Mouse (Mus musculus) adrenal gland, postnatal 14 days (tissue): ENCODE measurements around the gene C1qtnf6. TPM values are rescaled to one million over a fixed set of nuclear protein-coding genes. Genes with fewer than 3 reads are reported as not detected.

Source experiments
- DNase-seq: peaks from one replicate; pipeline ENCODE4 v3.0.0; 2021; ENCODE audit warnings: mixed read lengths
- total RNA-seq: library from RNA; stranded (reverse); gene quantifications from 2 replicates; pipeline ENCODE4 v1.2.3, GENCODE M21; 2021

Gene C1qtnf6
- total RNA-seq, 1 experiment from 2014 or later = 53.4 TPM

DNA sequence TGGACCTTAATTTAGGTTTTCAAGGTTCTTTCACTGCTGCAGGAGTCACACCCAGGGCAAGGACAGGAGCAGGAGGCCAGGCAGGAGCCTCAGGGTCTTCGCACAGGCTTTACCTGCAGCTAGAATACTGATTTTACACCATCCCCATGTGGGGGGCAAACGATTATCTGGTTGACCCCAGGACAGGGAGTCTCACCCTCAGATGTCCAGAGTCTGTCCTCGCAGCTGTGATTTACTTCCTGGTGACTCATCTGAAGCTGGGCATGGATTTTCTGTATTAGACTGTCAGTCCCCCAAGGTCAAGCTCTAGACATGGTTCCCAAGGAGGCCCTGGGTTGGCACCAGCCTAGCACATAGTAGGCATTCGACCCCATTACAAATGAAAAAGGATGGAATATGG, 14.8 kb upstream of the C1qtnf6 start:
- DNase-seq = peak; percentile 34

DNA sequence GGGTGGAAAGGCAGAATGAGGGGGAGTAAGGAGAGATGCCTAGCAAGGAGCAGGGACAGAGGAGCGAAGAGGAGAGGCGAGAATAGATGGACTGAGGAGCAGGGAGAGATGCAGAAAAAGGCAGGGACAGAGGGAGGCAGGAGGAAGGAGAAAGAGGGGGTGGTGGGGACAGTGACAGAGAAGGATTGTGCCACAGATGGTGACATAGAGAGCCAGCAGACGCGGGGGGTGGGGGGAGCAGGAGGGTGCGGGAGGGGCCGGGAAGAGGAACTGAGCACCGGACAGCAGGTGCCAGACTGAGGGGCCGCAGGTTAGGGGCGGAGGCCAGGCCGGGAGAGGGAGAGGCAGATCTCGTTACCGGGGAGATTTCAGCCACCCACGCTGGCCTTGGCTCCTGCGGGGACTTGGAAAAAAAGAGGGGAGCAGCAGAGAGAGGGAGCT, 13.4 kb upstream of the C1qtnf6 start, which contains the start of gene Sstr3:
Gene Sstr3, minus strand, starts transcription at position 125 of the 441 bp plus-strand sequence.
- peak; percentile 70 for DNase-seq

DNA sequence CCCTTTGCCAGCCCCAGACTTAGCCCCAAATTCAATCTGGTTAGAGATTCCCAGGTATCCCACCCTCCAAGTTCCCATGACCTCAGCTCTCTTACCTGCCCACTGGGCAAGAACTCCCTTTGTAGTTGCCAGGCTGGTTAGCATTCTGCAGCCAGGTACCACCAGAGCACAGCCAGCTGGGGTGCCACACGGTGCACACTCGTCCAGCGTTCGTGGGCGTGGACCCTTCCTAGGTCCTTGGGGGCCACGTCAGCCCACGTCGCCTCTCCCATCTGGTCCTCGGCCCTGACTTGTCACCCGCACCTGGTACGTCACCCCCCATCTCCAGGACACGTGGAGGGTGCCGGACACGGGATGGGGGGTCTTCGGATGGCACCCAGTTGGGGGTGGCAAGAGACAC, 12.8 kb upstream of the C1qtnf6 start:
- no peak for DNase-seq

DNA sequence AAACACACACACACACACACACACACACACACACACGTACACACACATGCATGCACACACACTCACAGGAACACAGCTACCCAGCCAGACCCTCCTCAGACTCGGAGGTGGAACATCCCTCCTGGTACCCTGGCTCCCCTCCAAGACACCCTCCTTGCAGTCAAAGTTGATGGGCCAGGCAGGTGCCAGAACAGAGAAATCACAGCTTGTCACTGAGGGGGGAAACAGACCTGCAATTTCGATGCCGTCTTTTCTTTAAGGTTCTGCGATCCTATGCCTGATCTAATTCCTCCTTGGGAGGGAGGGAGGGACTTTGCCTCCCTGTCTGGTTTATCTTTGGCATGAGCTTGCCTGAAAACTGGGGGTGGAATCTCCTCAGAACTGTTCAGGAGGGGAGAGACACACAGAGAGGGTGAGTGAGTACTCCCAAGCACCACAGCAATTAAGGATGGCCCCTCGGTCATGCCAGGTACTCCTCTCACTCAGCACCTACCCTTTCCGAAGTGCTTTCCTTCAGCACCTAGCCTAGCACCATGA, 11.6 kb upstream of the C1qtnf6 start:
- DNase-seq = no peak

DNA sequence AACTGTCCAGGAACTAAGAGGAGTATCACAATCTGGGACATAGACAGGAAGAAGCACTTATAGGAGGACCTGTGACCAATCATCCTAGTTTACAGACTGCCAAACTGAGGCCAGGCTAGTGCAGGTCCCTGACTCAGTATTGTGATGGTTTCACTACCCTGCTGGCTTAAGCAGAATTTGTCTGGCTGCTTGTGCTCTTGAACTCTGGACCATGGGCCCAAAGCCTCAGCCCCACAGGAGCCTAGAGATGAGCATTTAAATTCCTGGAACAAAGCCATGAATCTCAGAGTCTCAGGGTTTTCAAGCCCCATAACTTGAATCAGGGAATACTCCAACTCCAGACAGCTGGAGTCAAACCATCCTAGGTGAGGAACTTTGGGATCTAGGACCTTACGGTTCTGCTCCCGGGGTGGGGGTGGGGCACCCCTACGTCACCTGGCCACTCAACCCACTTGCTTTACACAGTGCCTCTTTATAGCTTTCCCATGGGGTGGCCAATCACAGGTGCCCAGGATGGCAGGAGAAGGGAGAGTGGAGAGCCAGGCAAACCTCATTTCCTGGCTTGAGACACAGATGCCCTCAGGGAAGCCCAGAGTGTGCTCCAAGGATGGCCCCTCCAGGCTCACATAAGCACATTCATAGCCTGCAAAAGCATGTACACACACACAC, 11.0 kb upstream of the C1qtnf6 start:
- DNase-seq = no peak

DNA sequence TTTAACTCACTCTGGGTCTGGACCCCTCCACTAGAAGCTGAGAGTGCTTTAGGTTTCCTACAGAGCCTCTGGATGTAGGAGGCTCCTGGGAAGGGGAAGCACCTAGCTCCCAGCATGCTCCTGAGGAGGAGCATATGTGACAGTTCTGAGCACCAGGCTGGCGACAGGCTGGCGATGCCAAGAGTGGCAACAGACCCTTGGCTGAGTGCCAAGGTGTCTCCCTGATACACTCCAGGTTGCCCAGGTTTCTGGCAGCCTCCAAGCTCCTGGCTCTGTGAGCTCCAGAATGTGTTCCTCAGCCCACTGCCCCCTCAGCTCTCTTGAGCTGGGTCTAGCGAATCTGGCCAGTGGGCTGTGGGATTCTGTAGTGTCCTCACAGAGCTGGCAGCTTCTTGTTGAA, 10.4 kb upstream of the C1qtnf6 start:
- DNase-seq = no peak

DNA sequence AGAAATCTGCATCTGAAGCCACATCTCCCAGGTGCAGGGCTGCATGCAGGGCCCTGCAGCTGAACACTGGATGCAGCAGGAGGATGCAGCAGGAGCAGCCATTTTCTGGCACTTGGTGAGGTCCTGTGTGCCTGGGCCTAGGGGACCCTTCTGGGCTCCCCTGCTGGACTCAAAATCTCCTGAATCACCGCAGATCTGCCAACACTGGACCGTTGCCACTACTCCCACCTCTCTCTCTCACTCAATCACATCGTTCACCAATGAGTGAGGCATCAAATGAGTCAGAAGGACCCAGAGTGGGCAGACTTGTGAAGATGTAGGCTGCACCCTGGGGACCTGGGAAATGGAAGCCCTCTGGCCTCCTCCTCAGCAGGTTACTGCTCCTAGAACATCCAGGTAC, 9.8 kb upstream of the C1qtnf6 start:
- no peak for DNase-seq

DNA sequence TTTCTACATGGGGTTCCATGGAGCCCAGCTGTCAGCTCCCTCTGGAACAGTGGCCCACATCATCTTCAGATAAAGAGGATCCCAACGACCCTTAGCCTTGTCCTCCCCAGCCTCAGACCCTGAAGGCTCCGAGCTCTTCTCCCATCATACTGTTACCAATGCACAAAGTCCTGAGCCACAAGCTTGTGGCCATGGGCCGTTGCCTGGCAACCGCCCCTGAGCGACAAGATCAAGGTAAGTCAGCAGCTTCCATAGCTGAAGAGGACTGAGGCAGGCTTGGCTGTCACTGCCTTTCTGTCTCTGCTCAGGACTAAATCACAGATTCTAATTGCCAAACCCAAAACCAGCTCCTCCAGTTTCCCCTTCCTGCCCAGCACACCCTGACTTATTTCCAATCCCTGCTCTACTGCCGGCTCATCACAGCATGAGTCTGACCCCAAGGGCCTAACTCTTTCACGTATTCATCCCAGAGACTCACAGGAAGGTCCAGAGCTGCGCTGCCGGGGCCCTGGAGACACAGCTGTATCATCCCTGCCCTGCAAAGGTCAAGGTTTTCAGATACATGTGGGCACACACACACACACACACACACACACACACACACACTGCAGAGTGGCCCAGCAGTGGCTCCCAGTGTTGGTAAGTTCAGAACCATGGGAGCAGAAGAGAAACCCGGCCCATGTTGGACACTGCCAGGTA, 4.7 kb upstream of the C1qtnf6 start:
- peak; percentile 53 for DNase-seq

DNA sequence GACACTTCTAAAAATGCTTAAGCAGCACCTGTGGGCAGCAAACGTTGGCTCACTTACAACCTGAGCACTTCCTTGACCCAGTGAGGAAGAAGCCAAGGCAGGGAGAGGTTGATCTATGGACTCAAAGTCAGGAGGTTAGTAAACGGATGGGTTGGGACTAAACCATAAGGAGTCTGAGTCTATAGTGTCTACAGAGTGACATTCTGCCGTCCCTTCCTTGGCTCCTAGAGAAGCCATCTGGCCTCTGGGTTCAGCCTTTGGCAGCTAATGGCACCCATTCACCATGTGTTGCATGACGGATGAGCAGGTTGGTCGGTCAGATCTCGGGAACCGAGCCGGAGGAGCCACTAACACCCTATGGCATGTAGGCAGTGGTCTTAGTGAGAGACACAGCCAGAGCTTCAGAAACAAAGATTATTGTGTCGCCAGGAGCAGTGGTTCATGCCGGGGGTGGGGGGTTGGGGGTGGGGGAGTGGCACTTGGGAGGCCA, 2.2 kb upstream of the C1qtnf6 start:
- no peak for DNase-seq

DNA sequence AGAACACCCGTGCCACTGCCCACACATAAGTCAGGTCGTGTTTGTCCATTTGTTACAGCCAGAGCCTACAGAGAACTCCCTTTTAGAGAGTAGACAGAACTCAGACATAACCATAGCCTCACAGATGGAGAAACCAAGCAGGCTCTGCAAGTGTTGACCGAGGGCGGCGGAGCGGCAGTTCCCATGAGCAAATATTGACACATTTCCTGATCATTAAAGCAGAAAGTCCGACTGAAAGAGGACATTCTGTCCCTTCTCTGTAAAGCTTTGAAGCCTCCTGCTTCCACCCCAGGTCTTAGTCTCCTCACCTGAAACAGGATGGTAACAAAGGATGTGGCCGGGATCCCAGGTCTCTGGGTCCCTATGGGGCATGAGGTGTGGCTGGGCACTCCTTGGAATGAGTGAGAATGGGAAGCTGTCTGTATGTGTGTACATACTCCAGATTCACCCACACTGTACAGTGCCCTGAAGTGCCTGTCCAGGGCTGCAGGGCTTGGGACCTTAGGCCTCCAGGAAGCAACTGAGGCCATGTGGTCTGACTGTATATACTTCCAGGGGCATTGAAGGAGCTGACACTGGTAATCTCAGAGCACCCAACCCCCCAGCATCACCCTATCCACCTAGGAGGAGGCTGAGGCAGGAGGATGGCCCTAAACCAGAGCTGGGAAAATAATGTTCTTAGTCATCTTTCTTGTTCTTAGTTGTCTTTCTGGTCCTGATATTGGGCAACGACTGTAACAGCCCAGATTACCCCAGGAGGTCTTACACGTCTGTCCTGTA, 1.5 kb upstream of the C1qtnf6 start:
- no peak for DNase-seq

DNA sequence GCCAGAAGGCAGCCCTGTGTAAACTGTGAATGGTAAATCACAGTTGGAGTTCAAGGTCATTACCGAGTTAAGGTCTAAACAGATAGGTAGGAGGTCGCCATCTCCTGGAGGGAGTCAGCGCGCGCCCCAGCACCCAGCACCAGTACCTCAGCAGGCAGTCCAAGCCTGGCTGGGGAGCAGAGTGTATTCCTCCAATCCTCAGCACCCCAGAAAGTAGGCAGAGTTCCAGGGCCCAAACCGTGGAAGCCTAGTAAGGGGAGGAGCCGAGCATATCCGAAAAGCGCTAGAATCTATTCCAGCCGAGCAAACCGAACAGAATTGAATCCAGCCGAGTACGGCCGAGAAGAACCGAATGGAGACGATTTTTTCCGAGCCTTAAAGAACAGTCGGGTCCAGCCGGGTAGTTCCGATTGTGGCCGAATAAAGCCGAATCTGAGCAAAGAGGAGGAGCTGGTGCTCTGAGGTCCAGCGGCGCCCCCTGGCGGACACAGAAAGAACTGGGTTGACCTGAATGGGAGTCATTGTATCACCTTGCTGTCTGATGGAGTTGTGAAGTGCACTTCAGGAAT, 769 bp upstream of the C1qtnf6 start:
- DNase-seq = peak; percentile 99

DNA sequence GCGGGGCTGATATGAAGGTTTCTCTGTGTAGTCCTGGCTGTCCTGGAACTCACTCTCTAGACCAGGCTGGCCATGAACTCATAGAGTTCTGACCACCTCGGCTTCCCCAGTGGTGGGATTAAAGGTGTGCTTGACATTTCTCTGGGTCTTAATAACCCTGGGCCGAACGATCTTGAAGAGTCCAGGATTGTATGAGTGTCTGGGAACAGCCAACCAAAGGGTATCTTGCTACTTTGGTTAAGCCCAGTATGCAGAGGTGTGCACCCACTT, 170 bp upstream of the C1qtnf6 start:
- no peak for DNase-seq

DNA sequence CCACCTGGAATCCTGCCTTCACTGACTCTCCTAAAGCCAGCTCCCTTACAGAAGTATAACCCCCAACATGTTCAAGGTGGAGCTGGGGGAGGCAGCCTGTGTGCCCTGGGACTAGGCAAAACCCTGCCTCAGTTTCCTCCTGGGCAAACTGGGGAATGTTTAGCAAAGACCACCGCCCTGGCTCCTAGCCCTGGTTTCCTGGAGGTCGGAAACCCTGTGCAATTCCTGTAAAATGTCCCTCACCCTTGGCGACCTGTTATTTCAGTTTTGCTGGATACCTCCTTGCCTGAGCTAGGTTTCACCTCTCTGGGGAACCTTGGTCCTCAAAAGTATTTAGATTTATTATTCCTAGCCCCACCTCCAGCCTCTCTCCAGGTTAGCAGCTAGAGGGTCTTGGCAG, 1.1 kb downstream of the C1qtnf6 start:
- DNase-seq = no peak

DNA sequence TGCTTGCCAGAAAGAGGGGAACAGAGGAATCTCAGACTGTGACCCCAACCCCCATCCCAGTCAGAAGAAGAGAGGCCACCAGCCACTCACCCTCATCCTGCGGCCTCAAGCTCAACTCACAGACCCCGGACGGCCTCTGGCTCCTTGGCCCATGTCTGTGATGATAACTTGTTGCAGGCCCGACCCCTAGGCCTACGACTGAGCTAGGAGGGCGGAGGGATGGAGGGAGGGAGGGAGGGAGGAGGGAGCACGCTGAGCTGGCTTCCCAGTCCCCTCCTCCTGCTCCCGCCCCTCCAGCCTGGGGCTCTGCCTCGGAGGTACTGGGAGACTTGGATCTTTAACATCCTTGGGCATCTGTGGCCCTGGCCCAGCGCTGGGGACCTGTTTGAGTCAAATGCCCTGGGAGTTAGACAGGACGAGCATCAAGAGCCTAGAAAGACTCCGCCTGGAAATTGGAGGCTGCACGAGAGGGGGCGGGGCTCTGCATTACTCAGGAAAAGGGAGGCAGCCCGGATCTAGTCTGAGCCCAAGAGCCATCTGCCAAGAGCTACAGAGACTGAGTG, 1.7 kb downstream of the C1qtnf6 start:
- peak; percentile 92 for DNase-seq

DNA sequence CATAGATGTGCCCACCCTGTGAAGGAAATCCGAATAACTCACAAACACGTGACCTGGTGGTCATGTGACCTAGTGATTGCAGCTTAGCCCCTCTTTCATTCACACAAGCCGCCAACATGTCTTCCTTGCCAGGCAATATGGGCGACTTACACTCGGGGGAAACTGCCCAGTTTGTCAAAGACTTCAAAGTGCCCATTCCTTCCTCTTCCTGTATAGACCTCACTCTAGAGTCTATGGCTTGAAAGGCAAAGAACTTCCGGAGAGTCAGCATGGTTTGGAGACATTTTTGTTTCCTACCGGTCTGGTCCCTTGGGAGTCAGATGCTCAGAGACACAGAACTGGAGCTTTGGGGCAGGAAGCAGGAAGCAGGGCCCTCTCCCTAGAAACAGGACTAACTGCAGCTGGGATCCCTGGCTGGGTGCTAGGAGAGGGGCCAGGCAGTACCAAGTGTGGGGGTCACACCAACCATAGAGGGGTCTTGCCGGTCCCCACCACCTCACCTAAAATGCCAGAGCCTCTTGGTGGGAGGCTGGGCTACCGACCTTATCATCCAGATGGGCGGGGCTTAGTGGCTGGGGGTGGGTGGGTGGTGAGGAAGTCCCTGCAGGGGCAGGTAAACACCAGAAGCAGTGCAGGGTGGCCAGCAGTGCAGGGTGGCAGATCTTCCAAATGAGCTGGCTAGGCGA, 2.3 kb downstream of the C1qtnf6 start:
- DNase-seq = peak; percentile 63

DNA sequence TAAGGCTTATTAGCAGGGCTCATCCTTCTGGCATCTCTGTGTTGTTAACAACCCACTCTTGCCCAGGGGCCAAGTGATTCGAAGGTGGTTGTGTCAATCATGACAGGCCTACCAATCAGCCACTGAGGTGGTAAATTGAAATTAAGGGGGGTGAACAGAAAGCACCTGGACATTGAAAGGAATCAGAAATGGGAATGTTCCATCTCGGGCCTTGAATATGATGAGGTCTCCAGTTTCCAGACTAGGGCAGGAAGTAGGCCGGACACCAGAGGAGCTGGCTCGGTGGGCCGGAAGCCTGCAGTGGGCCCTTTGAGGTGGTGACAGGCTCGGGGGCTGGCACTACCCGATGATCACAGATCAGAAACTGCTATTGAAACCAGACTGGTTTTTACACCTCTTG, 3.2 kb downstream of the C1qtnf6 start:
- DNase-seq = peak; percentile 69

DNA sequence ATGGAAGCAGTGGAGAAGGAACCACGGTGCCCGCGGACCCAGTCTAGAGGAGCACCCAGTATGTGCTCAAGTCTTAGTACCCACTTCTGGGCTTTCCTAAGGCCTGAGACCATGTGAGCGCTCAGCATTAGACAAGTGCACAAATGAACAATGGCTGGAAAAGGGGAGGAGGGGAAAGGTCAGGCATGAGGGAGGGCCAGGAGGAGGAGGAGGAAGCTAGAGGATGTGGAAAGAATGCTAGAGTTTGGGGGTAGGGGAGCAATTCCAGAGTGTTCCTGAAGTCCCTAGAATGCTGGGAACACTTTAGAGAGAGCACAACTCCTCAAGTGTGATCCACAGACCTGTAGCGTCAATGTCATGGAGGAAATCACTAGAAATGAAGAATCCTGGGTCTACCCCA, 7.1 kb downstream of the C1qtnf6 start:
- no peak for DNase-seq

DNA sequence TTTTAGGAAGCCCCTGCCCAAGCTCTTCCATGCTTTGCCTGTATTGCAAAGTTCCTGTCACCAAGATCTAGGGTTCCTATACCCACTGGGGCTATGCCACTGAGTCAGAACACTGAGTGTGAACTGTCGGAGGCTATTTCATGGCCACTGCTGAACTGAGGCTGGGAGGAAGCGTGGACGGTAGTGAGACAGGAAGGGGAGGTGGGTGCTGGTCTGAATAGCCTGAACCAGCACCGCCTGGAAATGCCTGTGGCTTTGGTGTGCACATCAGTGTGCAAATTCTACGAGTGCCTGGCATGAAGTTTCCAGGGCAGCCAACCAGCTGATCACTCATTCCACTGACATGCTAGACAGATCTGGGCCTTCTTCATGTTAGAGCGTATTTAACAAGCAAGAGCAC, 9.3 kb downstream of the C1qtnf6 start:
- no peak for DNase-seq

DNA sequence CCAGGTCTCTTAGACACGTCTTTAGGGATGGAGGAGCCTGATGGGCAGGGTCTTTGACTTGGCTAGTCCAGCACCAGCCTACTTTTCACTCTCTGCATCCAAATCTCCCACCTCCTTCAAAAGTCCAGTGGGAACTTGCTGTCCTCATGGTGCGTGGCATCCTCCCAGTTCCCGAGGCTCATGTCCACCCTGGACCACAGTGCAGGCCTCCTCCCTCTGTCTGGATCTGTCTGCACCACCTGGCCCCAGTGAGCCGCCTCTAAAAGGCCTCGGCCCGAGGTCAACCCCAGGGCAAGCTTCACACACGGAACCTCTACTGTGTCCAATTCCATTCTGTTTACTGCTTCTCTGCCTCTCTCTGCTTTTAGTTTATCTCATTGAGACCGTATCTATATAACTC, 9.9 kb downstream of the C1qtnf6 start:
- no peak for DNase-seq

DNA sequence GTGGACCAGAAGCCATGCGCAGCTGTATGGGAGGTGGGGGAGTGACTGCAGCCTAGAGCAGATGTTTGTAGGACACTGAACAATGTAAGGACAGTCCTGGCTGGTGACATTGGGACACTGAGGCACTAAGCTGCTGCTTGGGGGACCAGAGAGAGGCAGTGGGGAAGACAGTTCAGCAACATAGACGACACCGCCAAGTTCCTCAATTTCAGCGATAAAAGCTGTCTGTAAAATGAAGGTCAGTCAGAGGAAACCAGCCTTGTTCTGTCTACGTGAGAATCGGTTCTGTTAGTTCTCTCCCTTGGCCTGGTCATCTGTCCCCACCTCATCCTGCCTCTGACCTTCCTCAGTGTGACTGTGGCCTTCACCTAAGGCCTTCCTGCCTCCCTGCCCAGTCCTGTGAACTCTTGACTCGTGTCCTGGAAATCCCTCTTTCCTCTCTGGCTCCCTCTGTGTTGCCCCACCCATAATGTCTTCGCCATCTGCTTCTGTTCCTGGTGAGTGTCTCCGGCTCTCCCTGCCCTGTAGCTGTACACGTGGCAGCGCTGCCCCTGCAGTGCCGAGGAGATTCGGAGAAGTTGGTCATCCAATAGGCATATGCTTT, 11.0 kb downstream of the C1qtnf6 start:
- peak; percentile 72 for DNase-seq

DNA sequence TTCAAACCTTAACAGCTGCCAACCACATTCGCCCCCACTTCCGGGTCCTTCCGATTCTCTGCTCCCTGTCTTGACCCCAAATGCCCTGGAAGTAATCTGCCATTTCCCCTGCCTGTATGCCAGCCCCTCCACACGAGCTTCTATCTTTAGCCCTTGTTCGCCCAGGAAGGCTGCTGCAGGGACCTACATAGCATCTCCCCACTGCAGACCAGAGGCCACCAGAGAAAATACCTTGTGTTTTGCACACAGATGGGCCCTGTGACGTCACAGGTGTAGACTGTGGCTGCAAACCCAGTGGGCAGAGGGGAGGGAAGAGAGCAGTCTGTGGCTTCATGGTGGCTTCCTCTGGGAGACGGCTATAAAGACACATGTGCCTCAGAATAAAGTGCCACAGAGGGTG, 13.0 kb downstream of the C1qtnf6 start:
- no peak for DNase-seq
